Mouse (Mus musculus) granulocyte monocyte progenitor cell, adult 5-6 weeks (primary cell): ENCODE data around the gene Slpi. TPM values are rescaled to one million over a fixed set of nuclear protein-coding genes. Genes with fewer than 3 reads are reported as not detected.
"Not testable (repeated sequence)": the region's sequence is repeated elsewhere in the genome, so short reads cannot be mapped to it uniquely, and the experiment has no call there.

ENCODE experiments used
- ATAC-seq: replicated peaks from 2 replicates; pipeline ENCODE4 v1.8.0; 2016; ENCODE audit warnings: mild to moderate bottlenecking, moderate TSS enrichment, inconsistent platforms; ENCODE audit not compliant: poor library complexity, severe bottlenecking
- total RNA-seq, 2 experiments: library from RNA; stranded (forward) in 1 of 2; stranded (reverse) in 1 of 2; fragments of 200-712, 200-1000 nt in 1 of 2; fragments of >200 nt in 1 of 2; fragmentation: Nextera tagmentation in 1 of 2; gene quantifications; 2 replicates each; pipeline ENCODE4 v1.2.3; 2014 to 2017

The Slpi gene
- total RNA-seq, 2 experiments from 2014 or later = 49.3 to 228 TPM

DNA sequence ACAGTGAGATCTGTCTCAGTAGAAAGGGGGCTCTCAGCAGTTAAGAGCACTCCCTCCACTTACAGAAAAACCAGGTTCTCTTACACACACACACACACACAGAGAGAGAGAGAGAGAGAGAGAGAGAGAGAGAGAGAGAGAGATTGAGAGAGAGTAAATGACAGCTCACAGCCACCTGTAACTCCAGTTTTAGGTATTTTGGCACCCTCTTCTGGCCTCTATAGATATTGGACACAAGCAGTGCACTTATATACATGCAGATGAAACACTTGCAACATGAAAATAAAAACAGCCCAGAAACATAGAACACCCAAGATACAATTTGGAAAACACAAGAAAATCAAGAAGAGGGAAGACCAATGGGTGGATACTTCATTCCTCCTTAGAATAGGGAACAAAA is 41.2 kb downstream of the Slpi start:
- not testable (repeated sequence) for ATAC-seq

DNA sequence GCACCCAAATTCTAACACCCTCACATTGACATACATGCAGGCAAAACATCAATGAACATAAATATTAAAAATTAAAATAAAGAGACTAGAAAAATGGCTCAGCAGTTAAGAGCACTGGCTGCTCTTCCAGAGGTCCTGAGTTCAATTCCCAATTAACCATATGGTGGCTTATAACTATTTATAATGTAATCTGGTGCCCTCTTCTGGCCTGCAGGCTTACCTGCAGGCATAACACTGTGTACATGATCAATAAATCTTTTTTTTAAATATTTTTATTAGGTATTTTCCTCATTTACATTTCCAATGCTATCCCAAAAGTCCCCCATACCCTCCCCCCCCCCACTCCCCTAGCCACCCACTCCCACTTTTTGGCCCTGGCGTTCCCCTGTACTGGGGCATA is 45.2 kb downstream of the Slpi start:
- ATAC-seq = not testable (repeated sequence)

DNA sequence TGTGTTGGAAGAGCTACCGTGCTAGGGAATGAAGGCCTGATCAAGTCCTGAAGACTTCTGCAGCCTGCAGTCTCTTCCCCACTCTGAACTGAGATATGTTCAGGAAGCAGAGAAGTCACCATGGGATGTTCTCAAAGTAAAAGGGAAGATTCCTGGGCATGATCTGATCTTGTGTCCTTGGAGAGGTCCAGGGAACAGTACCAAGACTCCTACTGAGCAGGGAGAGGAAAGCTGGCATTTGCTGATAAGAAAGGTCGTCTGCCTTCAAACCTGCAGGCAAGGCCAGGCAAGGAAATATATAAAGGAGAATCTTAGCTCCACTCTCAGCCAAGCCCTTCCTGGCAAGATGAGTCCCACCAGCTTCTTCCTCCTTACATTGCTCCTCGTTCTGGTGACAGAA is 56.5 kb downstream of the Slpi start, which contains the start of gene Svs5:
TSS of gene Svs5 (plus strand) at position 301 of the 400 bp plus-strand sequence.
- ATAC-seq = not testable (repeated sequence)

DNA sequence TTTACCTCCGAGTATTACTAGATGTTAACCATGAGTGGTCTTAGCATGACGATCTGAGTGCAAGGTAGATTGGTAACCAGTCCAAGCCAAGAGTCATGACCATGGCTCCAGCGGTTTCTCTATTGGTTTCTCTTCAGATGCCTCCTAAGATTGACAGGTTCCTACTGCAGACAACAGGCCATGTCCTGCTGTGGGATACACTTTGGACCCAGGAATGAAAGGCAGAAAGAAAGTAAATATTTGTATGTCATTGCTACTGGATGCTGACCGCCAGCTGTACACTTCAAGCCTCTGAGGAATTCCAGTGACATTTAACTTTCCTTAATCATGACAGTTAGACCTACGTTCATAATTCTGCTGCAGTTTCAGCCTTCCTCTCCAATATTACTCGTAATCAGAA is 67.9 kb downstream of the Slpi start:
- no peak for ATAC-seq

DNA sequence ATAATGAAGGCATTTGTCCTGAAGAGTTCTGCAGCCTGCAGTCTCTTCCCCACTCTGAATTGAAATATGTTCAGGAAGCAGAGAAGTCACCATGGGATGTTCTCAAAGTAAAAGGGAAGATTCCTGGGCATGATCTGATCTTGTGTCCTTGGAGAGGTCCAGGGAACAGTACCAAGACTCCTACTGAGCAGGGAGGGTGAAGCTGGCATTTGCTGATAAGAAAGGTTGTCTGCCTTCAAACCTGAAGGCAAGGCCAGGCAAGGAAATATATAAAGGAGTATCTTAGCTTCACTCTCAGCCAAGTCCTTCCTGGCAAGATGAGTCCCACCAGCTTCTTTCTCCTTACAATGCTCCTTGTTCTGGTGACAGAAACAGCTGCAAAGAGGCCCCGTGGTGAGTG is 72.4 kb downstream of the Slpi start, which contains the start of gene Svs6:
TSS of gene Svs6 (plus strand) at position 301 of the 400 bp plus-strand sequence.
- ATAC-seq = not testable (repeated sequence)

DNA sequence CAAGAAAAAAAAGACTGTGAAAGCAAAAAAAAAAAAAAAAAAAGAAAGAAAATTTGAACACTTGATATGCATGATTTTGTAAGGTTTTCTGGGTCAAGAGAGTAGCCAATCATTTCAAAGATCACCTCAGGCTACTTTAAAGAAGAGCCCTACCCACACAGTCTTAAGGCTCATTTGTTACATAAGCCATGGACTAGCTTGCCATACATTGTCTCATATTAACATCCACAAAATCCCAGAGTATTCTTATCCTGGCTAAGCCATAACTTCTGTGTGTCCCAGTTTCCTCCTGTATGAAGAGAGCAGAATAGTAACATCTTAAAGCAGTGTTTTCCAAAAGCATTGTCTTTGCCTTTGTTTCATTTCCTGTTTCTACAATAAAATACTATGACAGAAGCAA is 73.4 kb downstream of the Slpi start:
- ATAC-seq = not testable (repeated sequence)

DNA sequence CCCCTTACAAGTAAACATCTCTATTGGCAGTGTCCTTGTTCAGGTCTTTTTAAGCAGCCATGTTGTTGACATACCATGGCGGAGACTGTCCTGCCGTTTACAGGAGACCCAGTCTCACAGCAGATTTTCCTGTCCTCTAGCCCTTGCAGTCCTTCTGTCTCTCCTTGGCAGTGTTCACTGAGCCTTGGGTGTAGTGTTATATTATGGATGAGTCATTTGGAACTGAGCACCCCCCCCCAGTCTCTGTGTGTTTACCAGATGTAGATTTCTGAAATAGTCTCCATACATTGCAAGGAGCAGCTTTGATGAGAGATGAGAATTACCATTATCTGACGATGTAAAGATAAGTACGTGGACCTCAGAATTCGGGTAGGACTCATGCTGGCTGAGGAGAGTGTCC is 76.3 kb downstream of the Slpi start:
- no peak for ATAC-seq

Other genes with a start within 250 kb of the Slpi start
- gene Kcns1, start 218.0 kb downstream of the Slpi start, total RNA-seq (2014; fragmentation: Nextera tagmentation) = 0.41 TPM in 1 of 2 replicates, not detected in the other
- 0.26 and 0.60 TPM in 2 replicates for gene Kcns1, start 218.0 kb downstream of the Slpi start, total RNA-seq (2017)
- not detected in 2 replicates for gene Wfdc5, start 206.4 kb downstream of the Slpi start, total RNA-seq (2014; fragmentation: Nextera tagmentation)
- not detected in 2 replicates for gene Wfdc5, start 206.4 kb downstream of the Slpi start, total RNA-seq (2017)
- not detected in 2 replicates for gene Wfdc12, start 198.5 kb downstream of the Slpi start, total RNA-seq (2014; fragmentation: Nextera tagmentation)
- gene Wfdc12, start 198.5 kb downstream of the Slpi start, total RNA-seq (2017) = 0.88 TPM in 1 of 2 replicates, not detected in the other
- not detected in 2 replicates for gene Wfdc15a, start 189.0 kb downstream of the Slpi start, total RNA-seq (2014; fragmentation: Nextera tagmentation)
- gene Wfdc15a, start 189.0 kb downstream of the Slpi start, total RNA-seq (2017) = not detected in 2 replicates
- not detected in 2 replicates for gene Wfdc15b, start 167.4 kb downstream of the Slpi start, total RNA-seq (2014; fragmentation: Nextera tagmentation)
- gene Wfdc15b, start 167.4 kb downstream of the Slpi start, total RNA-seq (2017) = not detected in 2 replicates
- not detected in 2 replicates for gene Svs2, start 150.6 kb downstream of the Slpi start, total RNA-seq (2014; fragmentation: Nextera tagmentation)
- not detected in 2 replicates for gene Svs2, start 150.6 kb downstream of the Slpi start, total RNA-seq (2017)
- not detected in 2 replicates for gene Svs3b, start 132.5 kb downstream of the Slpi start, total RNA-seq (2014; fragmentation: Nextera tagmentation)
- not detected in 2 replicates for gene Svs3b, start 132.5 kb downstream of the Slpi start, total RNA-seq (2017)
- gene Svs4, start 110.6 kb downstream of the Slpi start, total RNA-seq (2014; fragmentation: Nextera tagmentation) = not detected in 2 replicates
- gene Svs4, start 110.6 kb downstream of the Slpi start, total RNA-seq (2017) = not detected in 2 replicates
- gene Svs3a, start 99.8 kb downstream of the Slpi start, total RNA-seq (2014; fragmentation: Nextera tagmentation) = not detected in 2 replicates
- gene Svs3a, start 99.8 kb downstream of the Slpi start, total RNA-seq (2017) = not detected in 2 replicates
- not detected in 2 replicates for gene Svs6, start 72.3 kb downstream of the Slpi start, total RNA-seq (2014; fragmentation: Nextera tagmentation)
- not detected in 2 replicates for gene Svs6, start 72.3 kb downstream of the Slpi start, total RNA-seq (2017)
- not detected in 2 replicates for gene Svs5, start 56.4 kb downstream of the Slpi start, total RNA-seq (2014; fragmentation: Nextera tagmentation)
- gene Svs5, start 56.4 kb downstream of the Slpi start, total RNA-seq (2017) = not detected in 2 replicates
- not detected in 2 replicates for gene Rbpjl, start 14.0 kb upstream of the Slpi start, total RNA-seq (2014; fragmentation: Nextera tagmentation)
- gene Rbpjl, start 14.0 kb upstream of the Slpi start, total RNA-seq (2017) = not detected in 2 replicates
- not detected in 2 replicates for gene Matn4, start 16.1 kb upstream of the Slpi start, total RNA-seq (2014; fragmentation: Nextera tagmentation)
- not detected in 2 replicates for gene Matn4, start 16.1 kb upstream of the Slpi start, total RNA-seq (2017)
- not detected in 2 replicates for gene Sdc4, start 54.8 kb upstream of the Slpi start, total RNA-seq (2014; fragmentation: Nextera tagmentation)
- not detected in 2 replicates for gene Sdc4, start 54.8 kb upstream of the Slpi start, total RNA-seq (2017)
- gene Sys1, start 67.9 kb upstream of the Slpi start, total RNA-seq (2014; fragmentation: Nextera tagmentation) = 30.4 and 35.3 TPM in 2 replicates
- 11.5 and 18.1 TPM in 2 replicates for gene Sys1, start 67.9 kb upstream of the Slpi start, total RNA-seq (2017)
- not detected in 2 replicates for gene Gm20458, start 71.9 kb upstream of the Slpi start, total RNA-seq (2014; fragmentation: Nextera tagmentation)
- gene Gm20458, start 71.9 kb upstream of the Slpi start, total RNA-seq (2017) = not detected in 2 replicates
- not detected in 2 replicates for gene Trp53tg5, start 84.6 kb upstream of the Slpi start, total RNA-seq (2014; fragmentation: Nextera tagmentation)
- not detected in 2 replicates for gene Trp53tg5, start 84.6 kb upstream of the Slpi start, total RNA-seq (2017)
- 5.6 TPM in 1 of 2 replicates, not detected in the other for gene Dbndd2, start 97.0 kb upstream of the Slpi start, total RNA-seq (2014; fragmentation: Nextera tagmentation)
- 0.46 and 0.95 TPM in 2 replicates for gene Dbndd2, start 97.0 kb upstream of the Slpi start, total RNA-seq (2017)
- 97.1 and 103 TPM in 2 replicates for gene Pigt, start 108.4 kb upstream of the Slpi start, total RNA-seq (2014; fragmentation: Nextera tagmentation)
- gene Pigt, start 108.4 kb upstream of the Slpi start, total RNA-seq (2017) = 27.2 and 27.5 TPM in 2 replicates
- not detected in 2 replicates for gene Wfdc2, start 173.3 kb upstream of the Slpi start, total RNA-seq (2014; fragmentation: Nextera tagmentation)
- gene Wfdc2, start 173.3 kb upstream of the Slpi start, total RNA-seq (2017) = not detected in 2 replicates
- gene Spint3, start 184.4 kb upstream of the Slpi start, total RNA-seq (2014; fragmentation: Nextera tagmentation) = not detected in 2 replicates
- gene Spint3, start 184.4 kb upstream of the Slpi start, total RNA-seq (2017) = not detected in 2 replicates
- not detected in 2 replicates for gene Wfdc6a, start 196.4 kb upstream of the Slpi start, total RNA-seq (2014; fragmentation: Nextera tagmentation)
- gene Wfdc6a, start 196.4 kb upstream of the Slpi start, total RNA-seq (2017) = not detected in 2 replicates
- not detected in 2 replicates for gene Eppin, start 204.5 kb upstream of the Slpi start, total RNA-seq (2014; fragmentation: Nextera tagmentation)
- gene Eppin, start 204.5 kb upstream of the Slpi start, total RNA-seq (2017) = not detected in 2 replicates
- gene Wfdc6b, start 224.4 kb upstream of the Slpi start, total RNA-seq (2014; fragmentation: Nextera tagmentation) = not detected in 2 replicates
- not detected in 2 replicates for gene Wfdc6b, start 224.4 kb upstream of the Slpi start, total RNA-seq (2017)
- not detected in 2 replicates for gene Wfdc8, start 224.5 kb upstream of the Slpi start, total RNA-seq (2014; fragmentation: Nextera tagmentation)
- gene Wfdc8, start 224.5 kb upstream of the Slpi start, total RNA-seq (2017) = not detected in 2 replicates
- gene Wfdc16, start 249.7 kb upstream of the Slpi start, total RNA-seq (2014; fragmentation: Nextera tagmentation) = not detected in 2 replicates
- gene Wfdc16, start 249.7 kb upstream of the Slpi start, total RNA-seq (2017) = not detected in 2 replicates